9 mouse cellular contexts compared by ENCODE assay signal in the genomic region with DNA sequence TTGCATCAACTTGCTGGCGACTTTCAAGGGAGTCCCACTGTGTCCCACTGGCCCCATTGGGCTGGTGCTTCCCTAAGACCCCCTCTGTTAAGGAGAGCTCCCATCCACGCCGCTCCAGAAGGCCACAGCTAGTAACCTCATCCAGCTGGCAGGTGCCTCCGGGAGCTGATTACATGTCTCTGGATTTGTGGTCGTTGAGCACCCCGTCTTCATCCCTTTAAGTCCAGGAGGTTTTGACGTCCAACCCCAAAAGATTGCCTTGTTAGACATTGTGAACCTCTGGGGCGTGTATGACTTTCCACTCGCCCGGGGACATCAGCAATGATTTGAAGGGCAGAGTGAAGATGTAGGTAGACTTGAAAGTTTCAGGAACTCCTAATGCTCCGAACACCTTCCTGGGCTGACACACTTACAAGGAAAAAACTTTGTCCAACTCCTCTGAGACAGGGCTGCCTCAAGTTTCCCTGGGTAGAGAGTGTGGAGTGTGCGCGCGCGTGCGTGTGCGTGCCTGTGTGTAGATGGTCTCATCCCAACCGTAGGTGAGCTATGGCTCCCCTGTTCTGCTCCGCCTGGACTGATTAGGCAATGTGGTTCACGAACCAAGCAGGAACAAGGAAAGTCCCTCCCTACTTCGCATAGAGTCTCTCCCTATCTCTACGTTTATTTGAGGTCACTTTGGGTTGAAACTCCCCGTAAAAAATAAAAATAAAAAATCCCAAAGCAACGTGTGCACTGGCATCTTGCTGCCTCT. TPM values are rescaled to one million over a fixed set of nuclear protein-coding genes. Genes with fewer than 3 reads are reported as not detected.
DNase-seq lines count a peak whose midpoint lies in the region; ATAC-seq and TF ChIP-seq lines count a peak whose summit lies in the region.
"Had no signal": no experiment of that assay in that cellular context is flagged by ENCODE, and none has a peak within 500 bp of the region (broad histone marks: within the 10 kb centered on the region; RNA-seq: fewer than 3 reads in every experiment).

No protein-coding gene starts in this region.

- H3K9ac ChIP-seq in forebrain, embryonic 11.5 days (ENCODE audit: low read length): peak overlapping the region; percentile 37
- H3K9ac ChIP-seq in intestine, postnatal 0 days (ENCODE audit: low read depth, low read length): 0 out of 2 replicates have a peak overlapping the region, but pooled peaks have one; percentile 1
- 0 out of 2 replicates have a peak overlapping the region, but pooled peaks have one; percentile 17 for H3K9ac ChIP-seq in midbrain, embryonic 13.5 days (replicated peaks)

- no peaks in the 10 kb centered on the region for H3K9me3 ChIP-seq in forebrain, embryonic 11.5 days (ENCODE audit: control insufficient read depth, low read length)
- no peaks in the 10 kb centered on the region for H3K9me3 ChIP-seq in intestine, postnatal 0 days (ENCODE audit: control insufficient read depth)
- no peaks in the 10 kb centered on the region for H3K9me3 ChIP-seq in midbrain, embryonic 13.5 days

- peak; percentile 17 for DNase-seq in lung, adult 2 months
- DNase-seq in lung, adult 18-20 months: no peak
- DNase-seq in forebrain, embryonic 11.5 days (ENCODE audit: low spot score): no peak
- DNase-seq in layer of hippocampus, postnatal 10 days (ENCODE audit: low spot score in 2 of 2): no peak
- no peak for DNase-seq in left cerebral cortex, adult 9 months (ENCODE audit: low spot score in 2 of 2)
- no peak for DNase-seq in left cerebral cortex, adult 11 months (ENCODE audit: low spot score)

- TF ChIP-seq POLR2A in lung, adult 2 months (IDR thresholded peaks at IDR 0.05; ENCODE audit: borderline replicate concordance, extremely low read depth, low read depth, low read length): peak; percentile 66; the same call in 1 of the 2 replicates

- H3K27me3 ChIP-seq in forebrain, embryonic 11.5 days (ENCODE audit: control insufficient read depth, insufficient read depth, low read length): peaks cover 64% of the 10 kb centered on the region
- peaks cover 61% of the 10 kb centered on the region for H3K27me3 ChIP-seq in intestine, postnatal 0 days (replicated peaks; ENCODE audit: control insufficient read depth, insufficient read depth, low read length)
- H3K27me3 ChIP-seq in midbrain, embryonic 13.5 days: peaks cover 94% of the 10 kb centered on the region

- no peak for ATAC-seq in forebrain, embryonic 11.5 days (replicated peaks; ENCODE audit: low FRiP score)
- peak; percentile 14; the same call in 1 of the 2 replicates for ATAC-seq in intestine, postnatal 0 days
- ATAC-seq in midbrain, embryonic 13.5 days: no peak

- 9% methylated on average over 24 of the region's 24 CpGs for WGBS in lung, adult 2 months
- whole genome bisulfite sequencing in forebrain, embryonic 11.5 days: 4% methylated on average over 24 of the region's 24 CpGs
- 12% methylated on average over 24 of the region's 24 CpGs for WGBS in intestine, postnatal 0 days
- WGBS in midbrain, embryonic 13.5 days: 5% methylated on average over 24 of the region's 24 CpGs

- H3K36me3 ChIP-seq in forebrain, embryonic 11.5 days (ENCODE audit: control insufficient read depth, insufficient read depth, low read length): no peaks in the 10 kb centered on the region
- H3K36me3 ChIP-seq in intestine, postnatal 0 days (ENCODE audit: control insufficient read depth, insufficient read depth): peaks cover 6% of the 10 kb centered on the region; the same call in 1 of the 2 replicates
- H3K36me3 ChIP-seq in midbrain, embryonic 13.5 days: no peaks in the 10 kb centered on the region

- peak overlapping the region; percentile 6 for H3K4me3 ChIP-seq in lung, adult 2 months (replicated peaks; ENCODE audit: extremely low read depth, low read depth, low read length)
- H3K4me3 ChIP-seq in forebrain, embryonic 11.5 days (ENCODE audit: low read depth, low read length): peak overlapping the region; percentile 44; the same call in 1 of the 2 replicates
- peak overlapping the region; percentile 54 for H3K4me3 ChIP-seq in intestine, postnatal 0 days (ENCODE audit: low read depth, low read length)
- H3K4me3 ChIP-seq in midbrain, embryonic 13.5 days (replicated peaks): peak overlapping the region; percentile 41; the same call in 1 of the 2 replicates

- H3K27ac ChIP-seq in forebrain, embryonic 11.5 days (ENCODE audit: low read depth, low read length): no peak overlapping the region
- H3K27ac ChIP-seq in intestine, postnatal 0 days (ENCODE audit: low read depth, low read length): no peak overlapping the region
- no peak overlapping the region for H3K27ac ChIP-seq in midbrain, embryonic 13.5 days

- H3K4me1 ChIP-seq in lung, adult 2 months (ENCODE audit: control insufficient read depth, insufficient read depth, low read length): peaks cover 8% of the 10 kb centered on the region; the same call in 1 of the 2 replicates
- H3K4me1 ChIP-seq in forebrain, embryonic 11.5 days (replicated peaks; ENCODE audit: control insufficient read depth, insufficient read depth, low read length): peaks cover 23% of the 10 kb centered on the region; the same call in 1 of the 2 replicates
- peaks cover 9% of the 10 kb centered on the region for H3K4me1 ChIP-seq in intestine, postnatal 0 days (replicated peaks; ENCODE audit: control insufficient read depth, insufficient read depth, low read length)
- H3K4me1 ChIP-seq in midbrain, embryonic 13.5 days (replicated peaks): peaks cover 41% of the 10 kb centered on the region

- peak overlapping the region; percentile 87 for H3K4me2 ChIP-seq in forebrain, embryonic 11.5 days (ENCODE audit: low read depth, low read length, severe bottlenecking)
- H3K4me2 ChIP-seq in intestine, postnatal 0 days (replicated peaks; ENCODE audit: low read depth): peak overlapping the region; percentile 91
- H3K4me2 ChIP-seq in midbrain, embryonic 13.5 days (replicated peaks): peak overlapping the region; percentile 67

- TF ChIP-seq CTCF in lung, adult 2 months (IDR thresholded peaks at IDR 0.05; ENCODE audit: insufficient read depth, low read length): no peak
- no peak for TF ChIP-seq CTCF in intestine, postnatal 0 days (IDR thresholded peaks at IDR 0.05; ENCODE audit: low read depth)

RNA-seq across cellular contexts. Expression of gene Gm11444, which starts 7.4 kb away (rescaled TPM):
- not detected in 2 replicates for polyA plus RNA-seq in lung, adult 2 months (2012; rRNA removed)
- not detected in 2 replicates for polyA plus RNA-seq in forebrain, embryonic 11.5 days (2014; fragmentation: Nextera tagmentation; extraction: Ambion mirVana)
- not detected in 2 replicates for polyA plus RNA-seq in intestine, postnatal 0 days (2015; fragmentation: Nextera tagmentation; extraction: Ambion mirVana)
- not detected in 2 replicates for polyA plus RNA-seq in midbrain, embryonic 13.5 days (2015; fragmentation: Nextera tagmentation; extraction: Ambion mirVana)
- total RNA-seq in layer of hippocampus, postnatal 10 days (2021): not detected
- total RNA-seq: gastrocnemius, postnatal 4 days had no signal

RNA-seq across cellular contexts. Expression of gene Tbx2, which starts 10.4 kb away (rescaled TPM):
- 257 and 302 TPM in 2 replicates for polyA plus RNA-seq in lung, adult 2 months (2012; rRNA removed)
- polyA plus RNA-seq in forebrain, embryonic 11.5 days (2014; fragmentation: Nextera tagmentation; extraction: Ambion mirVana): 1.5 and 2.0 TPM in 2 replicates
- 3.0 and 3.3 TPM in 2 replicates for polyA plus RNA-seq in intestine, postnatal 0 days (2015; fragmentation: Nextera tagmentation; extraction: Ambion mirVana)
- polyA plus RNA-seq in midbrain, embryonic 13.5 days (2015; fragmentation: Nextera tagmentation; extraction: Ambion mirVana): 0.44 and 0.57 TPM in 2 replicates
- total RNA-seq in layer of hippocampus, postnatal 10 days (2021): 1 to 10 TPM; 3.0 to 3.9 TPM

RNA-seq across cellular contexts. Expression of gene Tbx4, which starts 43.5 kb away (rescaled TPM):
- 79.5 and 80.4 TPM in 2 replicates for polyA plus RNA-seq in lung, adult 2 months (2012; rRNA removed)
- polyA plus RNA-seq in forebrain, embryonic 11.5 days (2014; fragmentation: Nextera tagmentation; extraction: Ambion mirVana): 0.12 and 0.21 TPM in 2 replicates
- not detected in 2 replicates for polyA plus RNA-seq in intestine, postnatal 0 days (2015; fragmentation: Nextera tagmentation; extraction: Ambion mirVana)
- 0.20 and 0.26 TPM in 2 replicates for polyA plus RNA-seq in midbrain, embryonic 13.5 days (2015; fragmentation: Nextera tagmentation; extraction: Ambion mirVana)
- total RNA-seq in layer of hippocampus, postnatal 10 days (2021): under 1 TPM; 0.54 to 0.69 TPM

Comparison
In these comparisons a context has a peak if more than half of its experiments do, and no peak if none do; other contexts are left out.
1. RNA of gene Tbx2, which starts 10.4 kb away (polyA plus RNA-seq): 257 to 302 TPM in lung, adult 2 months; 3.0 to 3.3 TPM in intestine, postnatal 0 days, 1.5 to 2.0 TPM in forebrain, embryonic 11.5 days and 0.44 to 0.57 TPM in midbrain, embryonic 13.5 days; every median in the first group is over 10 times any median in the second.
2. RNA of gene Tbx4, which starts 43.5 kb away (polyA plus RNA-seq): 79.5 to 80.4 TPM in lung, adult 2 months; 0.12 to 0.21 TPM in forebrain, embryonic 11.5 days, 0.20 to 0.26 TPM in midbrain, embryonic 13.5 days and not detected in intestine, postnatal 0 days; every median in the first group is over 10 times any median in the second.
3. Peak in every context shown above with its lines, with median percentiles within 50 percentile points of each other: H3K4me3 ChIP-seq, H3K4me2 ChIP-seq and H3K9ac ChIP-seq.